Mouse (Mus musculus) midbrain, embryonic 11.5 days (tissue): Measurements from ENCODE around the gene Cntd1. TPM values are rescaled to one million over a fixed set of nuclear protein-coding genes. Genes with fewer than 3 reads are reported as not detected.

ENCODE experiments used
- ATAC-seq: fragments of 200-750 bp; cut with Nextera tagmentation; 2 replicates; pipeline ENCODE4 v1.8.0; 2017; ENCODE audit warnings: moderate TSS enrichment, moderate library complexity; ENCODE audit not compliant: low FRiP score
- DNase-seq: peaks from one replicate; pipeline ENCODE4 v3.0.0; 2015; ENCODE audit warnings: low spot score; ENCODE audit errors: missing footprints
- H3K27ac ChIP-seq: fragments of 300-500 bp; sonication (generic); 2 replicates; pipeline ENCODE4 v1.5.1; 2014; ENCODE audit warnings: low read depth, low read length
- H3K27me3 ChIP-seq: fragments of 300-500 bp; sonication (generic); 2 replicates; pipeline ENCODE4 v1.6.1; 2014; ENCODE audit warnings: mild to moderate bottlenecking, low read length, moderate library complexity, mixed read lengths; ENCODE audit not compliant: control insufficient read depth, insufficient read depth
- H3K36me3 ChIP-seq: fragments of 300-500 bp; sonication (generic); 2 replicates; pipeline ENCODE4 v1.6.1; 2014; ENCODE audit warnings: mild to moderate bottlenecking, low read length, moderate library complexity, mixed read lengths; ENCODE audit not compliant: control insufficient read depth, insufficient read depth
- H3K4me1 ChIP-seq: fragments of 300-500 bp; sonication (generic); 2 replicates; pipeline ENCODE4 v1.6.1; 2014; ENCODE audit warnings: low read length; ENCODE audit not compliant: control insufficient read depth, insufficient read depth
- H3K4me2 ChIP-seq: fragments of 300-500 bp; sonication (generic); 2 replicates; pipeline ENCODE4 v1.6.1; 2014; ENCODE audit warnings: mild to moderate bottlenecking, moderate library complexity
- H3K4me3 ChIP-seq: fragments of 300-500 bp; sonication (generic); 2 replicates; pipeline ENCODE4 v1.5.1; 2014; ENCODE audit warnings: low read depth, low read length
- H3K9ac ChIP-seq: fragments of 300-500 bp; sonication (generic); 2 replicates; pipeline ENCODE4 v1.6.1; 2014; ENCODE audit warnings: low read length
- H3K9me3 ChIP-seq: fragments of 300-500 bp; sonication (generic); 2 replicates; pipeline ENCODE4 v1.6.1; 2016; ENCODE audit warnings: low read length; ENCODE audit not compliant: control insufficient read depth
- WGBS: fragments of 180-500 bp; shearing (Covaris S2); extraction: QIAGEN DNeasy Blood & Tissue Kit; methylation state at CpG from one replicate; pipeline ENCODE4 v1.1.7; 2014; 5-methylcytosine and 5-hydroxymethylcytosine counted together
- polyA plus RNA-seq: library from polyadenylated mRNA; unstranded; fragments of >200 nt; fragmentation: Nextera tagmentation; extraction: Ambion mirVana; gene quantifications from 2 replicates; pipeline ENCODE4 v1.2.1, GENCODE M21; 2014

Cntd1 gene
- polyA plus RNA-seq, 1 experiment from 2014 or later = 1.7 TPM

- DNase-seq = peak; percentile 79
- Histone ChIP-seq H3K9ac (peak overlapping the region; percentile 76), H3K4me2 (peak overlapping the region; percentile 87), H3K36me3 (no peaks in the 10 kb centered on the region), H3K4me3 (peak overlapping the region; percentile 54), H3K27ac (no peak overlapping the region), H3K27me3 (no peaks in the 10 kb centered on the region; the same call in 1 of the 2 replicates), H3K4me1 (peaks cover 17% of the 10 kb centered on the region), H3K9me3 (no peaks in the 10 kb centered on the region)
- 81% methylated on average over 12 of the region's 12 CpGs for WGBS
- no peak for ATAC-seq
Observed at GRCm38 (mm10) chr11:101277381-101278222, 1.2 kb upstream of the Cntd1 start.

GRCm38 (mm10) chr11:101279193-101279569, 369 bp downstream of the Cntd1 start:
- ATAC-seq (peak; percentile 51), DNase-seq (no peak)
- H3K27me3 ChIP-seq = no peaks in the 10 kb centered on the region; the same call in 1 of the 2 replicates
- 62% methylated on average over 14 of the region's 14 CpGs for WGBS
- H3K4me3 ChIP-seq = peak overlapping the region; percentile 54
- peaks cover 17% of the 10 kb centered on the region for H3K4me1 ChIP-seq
- no peaks in the 10 kb centered on the region for H3K9me3 ChIP-seq
- no peaks in the 10 kb centered on the region for H3K36me3 ChIP-seq
- no peak overlapping the region for H3K27ac ChIP-seq
- peak overlapping the region; percentile 21; the same call in 1 of the 2 replicates for H3K9ac ChIP-seq
- peak overlapping the region; percentile 36 for H3K4me2 ChIP-seq

GRCm38 (mm10) chr11:101280837-101281236, 2.0 kb downstream of the Cntd1 start:
- Histone ChIP-seq H3K4me1 (peaks cover 17% of the 10 kb centered on the region), H3K9me3 (no peaks in the 10 kb centered on the region), H3K4me3 (no peak overlapping the region), H3K4me2 (no peak overlapping the region), H3K27me3 (no peaks in the 10 kb centered on the region; the same call in 1 of the 2 replicates), H3K36me3 (no peaks in the 10 kb centered on the region), H3K9ac (no peak overlapping the region), H3K27ac (no peak overlapping the region)
- DNase-seq = peak; percentile 51
- ATAC-seq = no peak
- WGBS = 55% methylated on average over 7 of the region's 7 CpGs

- DNase-seq (no peak), ATAC-seq (no peak)
- Histone ChIP-seq H3K4me2 (no peak overlapping the region), H3K36me3 (no peaks in the 10 kb centered on the region), H3K9ac (no peak overlapping the region), H3K27me3 (no peaks in the 10 kb centered on the region; the same call in 1 of the 2 replicates), H3K4me3 (no peak overlapping the region), H3K9me3 (no peaks in the 10 kb centered on the region), H3K4me1 (peaks cover 9% of the 10 kb centered on the region), H3K27ac (no peak overlapping the region)
- 34% methylated on average over 5 of the region's 5 CpGs for WGBS
Observed at GRCm38 (mm10) chr11:101282896-101283295, 4.1 kb downstream of the Cntd1 start.

- ATAC-seq (no peak), DNase-seq (no peak)
- WGBS = 70% methylated on average over 4 of the region's 4 CpGs
- no peak overlapping the region for H3K27ac ChIP-seq
- peaks cover 4% of the 10 kb centered on the region; the same call in 1 of the 2 replicates for H3K4me1 ChIP-seq
- no peak overlapping the region for H3K4me3 ChIP-seq
- H3K9ac ChIP-seq = no peak overlapping the region
- H3K9me3 ChIP-seq = no peaks in the 10 kb centered on the region
- no peak overlapping the region for H3K4me2 ChIP-seq
- no peaks in the 10 kb centered on the region; the same call in 1 of the 2 replicates for H3K27me3 ChIP-seq
- 0 out of 2 replicates have a peak, but pooled peaks cover 2% of the 10 kb centered on the region for H3K36me3 ChIP-seq
Observed at GRCm38 (mm10) chr11:101283805-101284204, 5.0 kb downstream of the Cntd1 start.

GRCm38 (mm10) chr11:101287306-101287705, 8.5 kb downstream of the Cntd1 start:
- WGBS = 90% methylated on average over 9 of the region's 9 CpGs
- DNase-seq (no peak), ATAC-seq (no peak)
- H3K36me3 ChIP-seq = peaks cover 6% of the 10 kb centered on the region; the same call in 1 of the 2 replicates
- H3K9ac ChIP-seq = no peak overlapping the region
- H3K27ac ChIP-seq = no peak overlapping the region
- no peaks in the 10 kb centered on the region for H3K27me3 ChIP-seq
- no peaks in the 10 kb centered on the region for H3K9me3 ChIP-seq
- H3K4me3 ChIP-seq = no peak overlapping the region
- no peak overlapping the region for H3K4me2 ChIP-seq
- no peaks in the 10 kb centered on the region; the same call in 1 of the 2 replicates for H3K4me1 ChIP-seq

GRCm38 (mm10) chr11:101291231-101291630, 12.4 kb downstream of the Cntd1 start:
- DNase-seq (peak; percentile 31), ATAC-seq (no peak)
- H3K9me3 ChIP-seq = no peaks in the 10 kb centered on the region
- H3K4me2 ChIP-seq = no peak overlapping the region
- H3K27me3 ChIP-seq = no peaks in the 10 kb centered on the region
- H3K9ac ChIP-seq = no peak overlapping the region
- WGBS = 97% methylated on average over 8 of the region's 8 CpGs
- H3K36me3 ChIP-seq = peaks cover 6% of the 10 kb centered on the region; the same call in 1 of the 2 replicates
- no peak overlapping the region for H3K4me3 ChIP-seq
- H3K4me1 ChIP-seq = no peaks in the 10 kb centered on the region
- H3K27ac ChIP-seq = no peak overlapping the region

- Histone ChIP-seq H3K4me2 (no peak overlapping the region), H3K4me1 (0 out of 2 replicates have a peak, but pooled peaks cover under 1% of the 10 kb centered on the region), H3K9ac (no peak overlapping the region), H3K9me3 (no peaks in the 10 kb centered on the region), H3K4me3 (no peak overlapping the region), H3K27me3 (no peaks in the 10 kb centered on the region), H3K36me3 (peaks cover 10% of the 10 kb centered on the region; the same call in 1 of the 2 replicates), H3K27ac (no peak overlapping the region)
- ATAC-seq (no peak), DNase-seq (peak; percentile 33)
- 90% methylated on average over 8 of the region's 8 CpGs for WGBS
Observed at GRCm38 (mm10) chr11:101295191-101295590, 16.4 kb downstream of the Cntd1 start.

GRCm38 (mm10) chr11:101300881-101301280, 22.1 kb downstream of the Cntd1 start:
- WGBS = 64% methylated on average over 7 of the region's 7 CpGs
- Histone ChIP-seq H3K4me1 (peaks cover 13% of the 10 kb centered on the region), H3K4me3 (peak overlapping the region; percentile 74; the same call in 1 of the 2 replicates), H3K9ac (no peak overlapping the region), H3K27me3 (no peaks in the 10 kb centered on the region), H3K9me3 (no peaks in the 10 kb centered on the region), H3K4me2 (peak overlapping the region; percentile 98), H3K36me3 (peaks cover 6% of the 10 kb centered on the region; the same call in 1 of the 2 replicates), H3K27ac (no peak overlapping the region)
- ATAC-seq (no peak), DNase-seq (peak; percentile 61)
